Comparison of ENCODE assay signal across 8 mouse cellular contexts in genomic region chr16:95584751-95585528, GRCm38 (mm10). TPM values are rescaled to one million over a fixed set of nuclear protein-coding genes. Genes with fewer than 3 reads are reported as not detected.
DNase-seq lines count a peak whose midpoint lies in the region; ATAC-seq lines count a peak whose summit lies in the region.

No protein-coding gene starts in this region.

- ATAC-seq in heart, embryonic 14.5 days (ENCODE audit: insufficient number of reproducible peaks, insufficient read depth, low FRiP score, low read depth), result no peak
- ATAC-seq in activated CD4-positive, CD25-positive, alpha-beta regulatory T cell, adult 4 months, result peak; percentile 20
- ATAC-seq in hindbrain, embryonic 13.5 days (ENCODE audit: low FRiP score), result 0 out of 2 replicates have a peak, but pooled peaks have one; percentile 21
- peak; percentile 46; the same call in 1 of the 2 replicates for ATAC-seq in midbrain, embryonic 14.5 days (ENCODE audit: low FRiP score, low TSS enrichment)

- no peaks in the 10 kb centered on the region for H3K9me3 ChIP-seq in heart, embryonic 14.5 days (ENCODE audit: control insufficient read depth, low read length)
- no peaks in the 10 kb centered on the region for H3K9me3 ChIP-seq in hindbrain, embryonic 13.5 days
- no peaks in the 10 kb centered on the region for H3K9me3 ChIP-seq in midbrain, embryonic 14.5 days (ENCODE audit: control insufficient read depth, low read length)

- DNase-seq in heart, postnatal 10 days, result no peak
- no peak for DNase-seq in midbrain, embryonic 14.5 days
- no peak for DNase-seq in frontal cortex, postnatal 10 days (ENCODE audit: low spot score in 2 of 2)
- no peak for DNase-seq in layer of hippocampus, postnatal 25 days (ENCODE audit: extremely low spot score in 1 of 2, low spot score in 1 of 2)
- no peak for DNase-seq in cerebellum, adult 11-12 months

- H3K36me3 ChIP-seq in heart, embryonic 14.5 days (ENCODE audit: control insufficient read depth, insufficient read depth, low read length), result no peaks in the 10 kb centered on the region
- no peaks in the 10 kb centered on the region for H3K36me3 ChIP-seq in hindbrain, embryonic 13.5 days
- no peaks in the 10 kb centered on the region for H3K36me3 ChIP-seq in midbrain, embryonic 14.5 days (ENCODE audit: control insufficient read depth, insufficient read depth, low read length)

- H3K27ac ChIP-seq in heart, embryonic 14.5 days (replicated peaks in 1 of 2; ENCODE audit: control insufficient read depth in 1 of 2, insufficient read depth in 1 of 2, low read depth in 2 of 2, low read length in 2 of 2), result no peak overlapping the region
- H3K27ac ChIP-seq in hindbrain, embryonic 13.5 days, result no peak overlapping the region
- no peak overlapping the region for H3K27ac ChIP-seq in midbrain, embryonic 14.5 days (replicated peaks; ENCODE audit: low read depth, low read length)

- peaks cover 70% of the 10 kb centered on the region for H3K27me3 ChIP-seq in heart, embryonic 14.5 days (ENCODE audit: control insufficient read depth, insufficient read depth, low read length)
- peaks cover 65% of the 10 kb centered on the region for H3K27me3 ChIP-seq in hindbrain, embryonic 13.5 days
- peaks cover 18% of the 10 kb centered on the region for H3K27me3 ChIP-seq in midbrain, embryonic 14.5 days (ENCODE audit: control insufficient read depth, insufficient read depth, low read length)

- intact Hi-C loops in heart, postnatal 10 days (cut with DNase I), result no loop called here

- peak overlapping the region; percentile 46; the same call in 1 of the 2 replicates for H3K9ac ChIP-seq in heart, embryonic 14.5 days (ENCODE audit: low read length)
- H3K9ac ChIP-seq in hindbrain, embryonic 13.5 days, result peak overlapping the region; percentile 66
- H3K9ac ChIP-seq in midbrain, embryonic 14.5 days (replicated peaks; ENCODE audit: low read length), result peak overlapping the region; percentile 45; the same call in 1 of the 2 replicates

- peak overlapping the region; percentile 37 for H3K4me3 ChIP-seq in heart, embryonic 14.5 days (ENCODE audit: control insufficient read depth in 1 of 2, insufficient read depth in 1 of 2, low read depth in 1 of 2, low read length in 2 of 2)
- H3K4me3 ChIP-seq in hindbrain, embryonic 13.5 days, result peak overlapping the region; percentile 48
- peak overlapping the region; percentile 32 for H3K4me3 ChIP-seq in midbrain, embryonic 14.5 days (replicated peaks; ENCODE audit: low read depth, low read length)

- H3K4me2 ChIP-seq in heart, embryonic 14.5 days (ENCODE audit: low read length), result peak overlapping the region; percentile 75
- peak overlapping the region; percentile 87 for H3K4me2 ChIP-seq in hindbrain, embryonic 13.5 days
- peak overlapping the region; percentile 87 for H3K4me2 ChIP-seq in midbrain, embryonic 14.5 days (ENCODE audit: low read length)

- WGBS in heart, embryonic 14.5 days, result 17% methylated on average over 37 of the region's 37 CpGs
- WGBS in hindbrain, embryonic 13.5 days, result 18% methylated on average over 37 of the region's 37 CpGs
- 15% methylated on average over 37 of the region's 37 CpGs for WGBS in midbrain, embryonic 14.5 days

- peaks cover 8 to 13% of the 10 kb centered on the region in 2 experiments; a peak in 3 of 4 replicates for H3K4me1 ChIP-seq in heart, embryonic 14.5 days (ENCODE audit: control insufficient read depth in 2 of 2, insufficient read depth in 2 of 2, low read length in 2 of 2)
- H3K4me1 ChIP-seq in hindbrain, embryonic 13.5 days (replicated peaks), result peaks cover 19% of the 10 kb centered on the region
- peaks cover 7% of the 10 kb centered on the region for H3K4me1 ChIP-seq in midbrain, embryonic 14.5 days (ENCODE audit: control insufficient read depth, insufficient read depth, low read length)

RNA-seq across cellular contexts. Expression of gene Erg, which starts 1.5 kb away (rescaled TPM):
- 5.7 and 6.1 TPM in 2 replicates for polyA plus RNA-seq in heart, embryonic 14.5 days (2014; fragmentation: Nextera tagmentation; extraction: Ambion mirVana)
- 10 to 100 TPM; 49.6 to 54.5 TPM for total RNA-seq in heart, postnatal 10 days (2021)
- not detected for polyA plus RNA-seq in activated CD4-positive, CD25-positive, alpha-beta regulatory T cell, adult 4 months (2017; shearing (Covaris generic))
- 2.1 and 3.0 TPM in 2 replicates for polyA plus RNA-seq in hindbrain, embryonic 13.5 days (2015; fragmentation: Nextera tagmentation; extraction: Ambion mirVana)
- polyA plus RNA-seq in midbrain, embryonic 14.5 days (2014; fragmentation: Nextera tagmentation; extraction: Ambion mirVana), result 0.40 and 1.3 TPM in 2 replicates
- 1 to 10 TPM; 4.4 to 5.0 TPM for total RNA-seq in layer of hippocampus, postnatal 25 days (2021)
